Mouse (Mus musculus) heart, embryonic 14.5 days (tissue): ENCODE data around the gene Pparg. TPM values are rescaled to one million over a fixed set of nuclear protein-coding genes. Genes with fewer than 3 reads are reported as not detected.

ENCODE experiments used
- ATAC-seq: fragments of 200-750 bp; cut with Nextera tagmentation; 2 replicates; pipeline ENCODE4 v1.8.0; 2017; ENCODE audit warnings: low read depth, moderate TSS enrichment; ENCODE audit not compliant: insufficient number of reproducible peaks, insufficient read depth, low FRiP score
- H3K27ac ChIP-seq, 2 experiments: fragments of 200-500 bp in 1 of 2; fragments of 300-500 bp in 1 of 2; sonication (generic) in 1 of 2; replicated peaks in 1 of 2; 2 replicates each; pipeline ENCODE4 v1.5.1; 2012 to 2014; ENCODE audit warnings: low read depth in 2 of 2, low read length in 2 of 2, control low read depth in 1 of 2, mild to moderate bottlenecking in 1 of 2, mixed read lengths in 1 of 2; ENCODE audit not compliant: control insufficient read depth in 1 of 2, insufficient read depth in 1 of 2
- H3K27me3 ChIP-seq: fragments of 300-500 bp; sonication (generic); 2 replicates; pipeline ENCODE4 v1.6.1; 2014; ENCODE audit warnings: mild to moderate bottlenecking, low read length, control low read depth; ENCODE audit not compliant: control insufficient read depth, insufficient read depth
- H3K36me3 ChIP-seq: fragments of 300-500 bp; sonication (generic); 2 replicates; pipeline ENCODE4 v1.6.1; 2014; ENCODE audit warnings: mild to moderate bottlenecking, control low read depth, low read length, mixed read lengths; ENCODE audit not compliant: control insufficient read depth, insufficient read depth
- H3K4me1 ChIP-seq, 2 experiments: fragments of 200-500 bp in 1 of 2; fragments of 300-500 bp in 1 of 2; sonication (generic) in 1 of 2; 2 replicates each; pipeline ENCODE4 v1.6.1; 2012 to 2014; ENCODE audit warnings: low read length in 2 of 2, control low read depth in 1 of 2, mixed read lengths in 1 of 2; ENCODE audit not compliant: control insufficient read depth in 2 of 2, insufficient read depth in 2 of 2
- H3K4me2 ChIP-seq: fragments of 300-500 bp; sonication (generic); 2 replicates; pipeline ENCODE4 v1.6.1; 2014; ENCODE audit warnings: mild to moderate bottlenecking, low read length
- H3K4me3 ChIP-seq, 2 experiments: fragments of 200-500 bp in 1 of 2; fragments of 300-500 bp in 1 of 2; sonication (generic) in 1 of 2; 2 replicates each; pipeline ENCODE4 v1.5.1; 2012 to 2014; ENCODE audit warnings: low read length in 2 of 2, mild to moderate bottlenecking in 2 of 2, control low read depth in 1 of 2, low read depth in 1 of 2, moderate library complexity in 1 of 2; ENCODE audit not compliant: control insufficient read depth in 1 of 2, insufficient read depth in 1 of 2
- H3K9ac ChIP-seq: fragments of 300-500 bp; sonication (generic); 2 replicates; pipeline ENCODE4 v1.6.1; 2014; ENCODE audit warnings: mild to moderate bottlenecking, low read length
- H3K9me3 ChIP-seq: fragments of 300-500 bp; sonication (generic); 2 replicates; pipeline ENCODE4 v1.6.1; 2016; ENCODE audit warnings: low read length, control low read depth; ENCODE audit not compliant: control insufficient read depth
- whole genome bisulfite sequencing: fragments of 180-500 bp; shearing (Covaris S2); extraction: QIAGEN DNeasy Blood & Tissue Kit; methylation state at CpG from one replicate; pipeline ENCODE4 v1.1.7; 2014; 5-methylcytosine and 5-hydroxymethylcytosine counted together
- polyA plus RNA-seq: library from polyadenylated mRNA; unstranded; fragments of >200 nt; fragmentation: Nextera tagmentation; extraction: Ambion mirVana; gene quantifications from 2 replicates; pipeline ENCODE4 v1.2.1, GENCODE M21; 2014

The Pparg gene
- polyA plus RNA-seq, 1 experiment from 2014 or later = 2.4 TPM

- no peaks in the 10 kb centered on the region for H3K36me3 ChIP-seq
- no peaks in the 10 kb centered on the region for H3K27me3 ChIP-seq
- peaks cover 25 to 34% of the 10 kb centered on the region in 2 experiments for H3K4me1 ChIP-seq
- no peak overlapping the region for H3K9ac ChIP-seq
- peak overlapping the region; percentile 61 to 73; a peak in 2 of 4 replicates for H3K27ac ChIP-seq
- peak overlapping the region; percentile 26 for H3K4me2 ChIP-seq
- no peak overlapping the region for H3K4me3 ChIP-seq
- H3K9me3 ChIP-seq = no peaks in the 10 kb centered on the region
- ATAC-seq = no peak
Measured at GRCm38 (mm10) chr6:115479963-115480321, 119.2 kb downstream of the Pparg start.

DNA sequence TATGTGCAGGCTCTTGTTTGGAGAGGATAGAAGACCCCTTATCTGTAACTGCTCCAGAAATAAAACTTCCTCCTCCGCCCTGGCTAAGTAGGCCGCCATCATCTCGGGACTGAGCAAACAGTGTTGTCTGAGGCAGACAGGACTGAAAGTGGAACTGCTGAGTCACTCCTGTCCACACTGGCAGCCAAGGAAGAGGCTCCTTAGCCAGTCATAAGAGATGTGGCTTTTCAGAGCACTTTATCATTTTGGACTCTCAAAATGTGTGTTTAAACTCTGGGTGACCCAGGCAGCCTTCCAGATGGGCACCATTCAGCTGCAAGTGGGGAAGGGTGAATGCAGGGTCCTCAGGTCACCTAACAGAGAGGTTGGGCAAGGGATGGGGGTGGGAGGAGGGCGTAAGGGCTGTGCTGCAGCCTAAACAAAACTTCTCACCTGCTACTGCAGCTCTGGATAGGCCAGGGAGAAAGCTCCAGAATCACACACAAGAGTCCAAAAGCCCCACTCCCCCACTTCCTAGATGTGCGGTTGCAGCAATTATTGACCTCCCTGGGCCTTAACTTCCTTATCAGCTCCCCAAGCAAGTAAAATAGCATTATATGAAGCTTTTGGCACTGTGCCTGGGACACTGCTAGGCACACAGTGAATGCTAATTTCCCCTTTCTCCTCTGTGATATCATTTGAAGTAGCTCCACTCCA, 119.7 kb downstream of the Pparg start:
- ATAC-seq = peak; percentile 75
- peak overlapping the region; percentile 61 to 73; a peak in 3 of 4 replicates for H3K27ac ChIP-seq
- no peaks in the 10 kb centered on the region for H3K9me3 ChIP-seq
- no peaks in the 10 kb centered on the region for H3K27me3 ChIP-seq
- peaks cover 25 to 34% of the 10 kb centered on the region in 2 experiments for H3K4me1 ChIP-seq
- H3K36me3 ChIP-seq = no peaks in the 10 kb centered on the region
- peak overlapping the region; percentile 26 for H3K4me2 ChIP-seq
- 4% methylated on average over 5 of the region's 5 CpGs for WGBS
- H3K9ac ChIP-seq = no peak overlapping the region
- H3K4me3 ChIP-seq = no peak overlapping the region

GRCm38 (mm10) chr6:115481018-115481354, 120.2 kb downstream of the Pparg start:
- Histone ChIP-seq H3K9ac (no peak overlapping the region), H3K4me2 (no peak overlapping the region), H3K27ac (no peak overlapping the region), H3K27me3 (no peaks in the 10 kb centered on the region), H3K4me3 (no peak overlapping the region), H3K4me1 (peaks cover 25 to 34% of the 10 kb centered on the region in 2 experiments), H3K9me3 (no peaks in the 10 kb centered on the region), H3K36me3 (no peaks in the 10 kb centered on the region)
- 0% methylated on average over 1 of the region's 1 CpGs for WGBS
- ATAC-seq = no peak

DNA sequence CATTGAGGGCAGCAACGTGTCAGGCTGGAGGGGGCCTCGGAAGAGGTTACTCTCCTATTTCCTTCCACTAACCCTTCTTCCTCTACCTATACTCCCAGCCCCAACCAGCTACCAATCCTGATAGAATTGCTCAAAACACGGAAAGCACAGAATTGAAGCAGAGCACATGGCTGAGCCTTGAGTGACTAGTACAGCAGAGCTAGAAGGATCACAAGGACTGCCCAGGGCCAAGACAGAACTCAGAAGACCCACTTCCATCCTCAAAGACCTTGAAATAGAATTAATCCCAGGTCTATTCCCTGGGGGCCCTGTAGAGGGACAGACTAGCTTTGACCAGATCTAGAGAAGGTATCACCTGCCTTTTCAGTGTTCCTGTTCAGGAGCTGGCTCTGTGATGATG, 120.9 kb downstream of the Pparg start:
- no peak for ATAC-seq
- Histone ChIP-seq H3K27me3 (no peaks in the 10 kb centered on the region), H3K4me1 (peaks cover 24 to 34% of the 10 kb centered on the region in 2 experiments), H3K4me3 (no peak overlapping the region), H3K27ac (no peak overlapping the region), H3K36me3 (no peaks in the 10 kb centered on the region), H3K9me3 (no peaks in the 10 kb centered on the region), H3K4me2 (no peak overlapping the region), H3K9ac (no peak overlapping the region)
- WGBS = 48% methylated on average over 3 of the region's 3 CpGs

GRCm38 (mm10) chr6:115485635-115486034, 124.9 kb downstream of the Pparg start:
- Histone ChIP-seq H3K9me3 (no peaks in the 10 kb centered on the region), H3K4me2 (no peak overlapping the region), H3K27me3 (no peaks in the 10 kb centered on the region), H3K36me3 (no peaks in the 10 kb centered on the region), H3K9ac (no peak overlapping the region), H3K4me1 (peaks cover 6 to 8% of the 10 kb centered on the region in 2 experiments), H3K4me3 (no peak overlapping the region), H3K27ac (no peak overlapping the region)
- ATAC-seq = no peak
- 60% methylated on average over 6 of the region's 6 CpGs for WGBS

DNA sequence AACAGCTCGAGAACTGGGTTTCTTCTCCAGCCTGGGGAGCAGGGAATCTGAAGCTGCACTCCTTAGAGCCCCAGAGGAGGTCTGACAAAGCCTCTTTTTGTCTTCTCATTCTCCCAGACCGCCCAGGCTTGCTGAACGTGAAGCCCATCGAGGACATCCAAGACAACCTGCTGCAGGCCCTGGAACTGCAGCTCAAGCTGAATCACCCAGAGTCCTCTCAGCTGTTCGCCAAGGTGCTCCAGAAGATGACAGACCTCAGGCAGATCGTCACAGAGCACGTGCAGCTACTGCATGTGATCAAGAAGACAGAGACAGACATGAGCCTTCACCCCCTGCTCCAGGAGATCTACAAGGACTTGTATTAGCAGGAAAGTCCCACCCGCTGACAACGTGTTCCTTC, 129.1 kb downstream of the Pparg start:
- WGBS = 75% methylated on average over 9 of the region's 9 CpGs
- Histone ChIP-seq H3K9ac (no peak overlapping the region), H3K27ac (no peak overlapping the region), H3K9me3 (no peaks in the 10 kb centered on the region), H3K27me3 (no peaks in the 10 kb centered on the region), H3K4me3 (no peak overlapping the region), H3K4me2 (no peak overlapping the region), H3K4me1 (no peaks in the 10 kb centered on the region; a peak in 1 of 4 replicates), H3K36me3 (no peaks in the 10 kb centered on the region)
- ATAC-seq = no peak

DNA sequence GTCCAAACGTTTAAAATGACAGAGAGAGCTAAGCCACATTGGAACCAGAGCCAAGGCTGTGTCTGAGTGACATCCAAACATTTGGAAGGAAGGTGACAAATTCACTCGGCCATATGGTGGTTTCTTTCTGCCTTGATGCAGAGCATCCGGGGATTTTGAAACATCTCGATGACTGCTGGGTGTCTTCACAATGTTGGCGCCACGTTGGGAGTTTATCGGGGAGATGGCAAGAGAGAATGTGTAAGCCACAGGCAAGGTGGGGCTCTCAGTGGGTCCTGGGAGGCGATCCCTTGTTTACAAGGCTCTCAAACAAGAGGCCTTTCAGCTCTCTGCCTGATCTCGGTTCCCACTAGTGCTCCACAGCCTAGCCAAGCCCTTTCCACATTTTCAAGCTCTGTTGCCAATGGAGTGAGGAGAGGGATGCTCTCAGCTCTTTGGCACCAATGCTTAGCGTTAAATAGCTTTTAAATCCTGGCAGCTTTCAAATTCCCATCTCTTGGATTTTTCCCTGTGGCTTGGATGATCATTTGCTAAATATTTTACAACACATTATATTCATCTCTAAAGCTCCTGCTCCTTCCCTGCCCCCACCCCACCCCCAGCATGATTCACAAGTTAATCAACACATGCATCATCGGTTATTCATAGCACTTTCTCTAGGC, 132.3 kb downstream of the Pparg start:
- ATAC-seq = no peak
- WGBS = 59% methylated on average over 11 of the region's 11 CpGs
- H3K4me2 ChIP-seq = no peak overlapping the region
- no peaks in the 10 kb centered on the region; a peak in 1 of 4 replicates for H3K4me1 ChIP-seq
- no peak overlapping the region for H3K9ac ChIP-seq
- H3K36me3 ChIP-seq = no peaks in the 10 kb centered on the region
- H3K27me3 ChIP-seq = no peaks in the 10 kb centered on the region
- H3K9me3 ChIP-seq = no peaks in the 10 kb centered on the region
- H3K4me3 ChIP-seq = no peak overlapping the region
- H3K27ac ChIP-seq = no peak overlapping the region

GRCm38 (mm10) chr6:115493824-115494223, 133.1 kb downstream of the Pparg start:
- Histone ChIP-seq H3K27me3 (no peaks in the 10 kb centered on the region), H3K4me1 (no peaks in the 10 kb centered on the region; a peak in 1 of 4 replicates), H3K27ac (no peak overlapping the region), H3K4me2 (no peak overlapping the region), H3K9ac (no peak overlapping the region), H3K36me3 (no peaks in the 10 kb centered on the region), H3K4me3 (no peak overlapping the region), H3K9me3 (no peaks in the 10 kb centered on the region)
- no peak for ATAC-seq
